Mouse (Mus musculus): ENCODE measurements around the gene Gphn. TPM values are rescaled to one million over a fixed set of nuclear protein-coding genes. Genes with fewer than 3 reads are reported as not detected.
A peak's percentile ranks its signal among the peaks of the same experiment; 100 is the strongest.
"Not testable (repeated sequence)": the region's sequence is repeated elsewhere in the genome, so short reads cannot be mapped to it uniquely, and the experiment has no call there.

Gene Gphn
- polyA plus RNA-seq, 1 experiment from 2014 or later: 14.6 TPM

- H3K4me3 ChIP-seq (ENCODE audit: low read depth, low read length): no peak overlapping the region
- no peak overlapping the region for H3K9ac ChIP-seq (ENCODE audit: low read length)
- H3K36me3 ChIP-seq (ENCODE audit: control insufficient read depth, insufficient read depth, low read length): no peaks in the 10 kb centered on the region
- no peaks in the 10 kb centered on the region for H3K27me3 ChIP-seq (ENCODE audit: control insufficient read depth, insufficient read depth, low read length)
- no peaks in the 10 kb centered on the region for H3K9me3 ChIP-seq (ENCODE audit: control insufficient read depth, low read length)
- no peak overlapping the region for H3K27ac ChIP-seq (replicated peaks)
- no peak overlapping the region for H3K4me2 ChIP-seq (replicated peaks; ENCODE audit: low read depth)
- DNase-seq (ENCODE audit: low spot score): no peak
- TF ChIP-seq CTCF (IDR thresholded peaks at IDR 0.05; ENCODE audit: low read depth): no peak
- no peak for TF ChIP-seq EP300 (optimal IDR thresholded peaks at IDR 0.05)
- ATAC-seq (ENCODE audit: low FRiP score, low TSS enrichment): no peak
- no peaks in the 10 kb centered on the region for H3K4me1 ChIP-seq (replicated peaks; ENCODE audit: control insufficient read depth, insufficient read depth)
Observed at GRCm38 (mm10) chr12:78389267-78389666, 163.1 kb downstream of the Gphn start.

GRCm38 (mm10) chr12:78395297-78395696, 169.1 kb downstream of the Gphn start:
- no peak overlapping the region for H3K4me2 ChIP-seq (replicated peaks; ENCODE audit: low read depth)
- H3K27me3 ChIP-seq (ENCODE audit: control insufficient read depth, insufficient read depth, low read length): no peaks in the 10 kb centered on the region
- H3K9me3 ChIP-seq (ENCODE audit: control insufficient read depth, low read length): no peaks in the 10 kb centered on the region
- DNase-seq (ENCODE audit: low spot score) (no peak), ATAC-seq (ENCODE audit: low FRiP score, low TSS enrichment) (no peak)
- H3K27ac ChIP-seq (replicated peaks): no peak overlapping the region
- no peak overlapping the region for H3K4me3 ChIP-seq (ENCODE audit: low read depth, low read length)
- no peak overlapping the region for H3K9ac ChIP-seq (ENCODE audit: low read length)
- H3K36me3 ChIP-seq (ENCODE audit: control insufficient read depth, insufficient read depth, low read length): no peaks in the 10 kb centered on the region
- no peaks in the 10 kb centered on the region for H3K4me1 ChIP-seq (replicated peaks; ENCODE audit: control insufficient read depth, insufficient read depth)
- 90% methylated on average over 1 of the region's 1 CpGs for WGBS
- TF ChIP-seq CTCF (IDR thresholded peaks at IDR 0.05; ENCODE audit: low read depth) (no peak), EP300 (optimal IDR thresholded peaks at IDR 0.05) (no peak)

- not testable (repeated sequence) for H3K4me2 ChIP-seq (replicated peaks; ENCODE audit: low read depth); H3K27ac ChIP-seq (replicated peaks); DNase-seq (ENCODE audit: low spot score); H3K36me3 ChIP-seq (ENCODE audit: control insufficient read depth, insufficient read depth, low read length); H3K27me3 ChIP-seq (ENCODE audit: control insufficient read depth, insufficient read depth, low read length); H3K4me1 ChIP-seq (replicated peaks; ENCODE audit: control insufficient read depth, insufficient read depth); H3K9ac ChIP-seq (ENCODE audit: low read length); H3K4me3 ChIP-seq (ENCODE audit: low read depth, low read length); ATAC-seq (ENCODE audit: low FRiP score, low TSS enrichment); H3K9me3 ChIP-seq (ENCODE audit: control insufficient read depth, low read length)
- WGBS: 54% methylated on average over 6 of the region's 7 CpGs
Observed at GRCm38 (mm10) chr12:78407518-78407917, 181.3 kb downstream of the Gphn start.

GRCm38 (mm10) chr12:78522176-78522575, 296.0 kb downstream of the Gphn start:
- Histone ChIP-seq H3K9ac (ENCODE audit: low read length) (no peak overlapping the region), H3K27me3 (ENCODE audit: control insufficient read depth, insufficient read depth, low read length) (no peaks in the 10 kb centered on the region), H3K9me3 (ENCODE audit: control insufficient read depth, low read length) (no peaks in the 10 kb centered on the region), H3K4me3 (ENCODE audit: low read depth, low read length) (no peak overlapping the region), H3K4me2 (replicated peaks; ENCODE audit: low read depth) (no peak overlapping the region), H3K4me1 (replicated peaks; ENCODE audit: control insufficient read depth, insufficient read depth) (no peaks in the 10 kb centered on the region), H3K27ac (replicated peaks) (no peak overlapping the region), H3K36me3 (ENCODE audit: control insufficient read depth, insufficient read depth, low read length) (no peaks in the 10 kb centered on the region)
- DNase-seq (ENCODE audit: low spot score) (no peak), ATAC-seq (ENCODE audit: low FRiP score, low TSS enrichment) (no peak)
- 48% methylated on average over 1 of the region's 1 CpGs for WGBS
- TF ChIP-seq EP300 (optimal IDR thresholded peaks at IDR 0.05) (no peak), CTCF (IDR thresholded peaks at IDR 0.05; ENCODE audit: low read depth) (no peak)

GRCm38 (mm10) chr12:78522804-78523394, 296.7 kb downstream of the Gphn start:
- ATAC-seq (ENCODE audit: low FRiP score, low TSS enrichment): no peak
- TF ChIP-seq EP300 (optimal IDR thresholded peaks at IDR 0.05) (no peak), CTCF (IDR thresholded peaks at IDR 0.05; ENCODE audit: low read depth) (no peak)
- 81% methylated on average over 5 of the region's 5 CpGs for WGBS
- DNase-seq (ENCODE audit: low spot score): no peak
- Histone ChIP-seq H3K27ac (replicated peaks) (no peak overlapping the region), H3K9me3 (ENCODE audit: control insufficient read depth, low read length) (no peaks in the 10 kb centered on the region), H3K36me3 (ENCODE audit: control insufficient read depth, insufficient read depth, low read length) (no peaks in the 10 kb centered on the region), H3K27me3 (ENCODE audit: control insufficient read depth, insufficient read depth, low read length) (no peaks in the 10 kb centered on the region), H3K4me3 (ENCODE audit: low read depth, low read length) (no peak overlapping the region), H3K4me1 (replicated peaks; ENCODE audit: control insufficient read depth, insufficient read depth) (no peaks in the 10 kb centered on the region), H3K9ac (ENCODE audit: low read length) (no peak overlapping the region), H3K4me2 (replicated peaks; ENCODE audit: low read depth) (no peak overlapping the region)

GRCm38 (mm10) chr12:78537590-78537989, 311.4 kb downstream of the Gphn start:
- not testable (repeated sequence) for H3K27ac ChIP-seq (replicated peaks); H3K4me1 ChIP-seq (replicated peaks; ENCODE audit: control insufficient read depth, insufficient read depth); H3K4me2 ChIP-seq (replicated peaks; ENCODE audit: low read depth); H3K9ac ChIP-seq (ENCODE audit: low read length); H3K27me3 ChIP-seq (ENCODE audit: control insufficient read depth, insufficient read depth, low read length); H3K9me3 ChIP-seq (ENCODE audit: control insufficient read depth, low read length); H3K4me3 ChIP-seq (ENCODE audit: low read depth, low read length); DNase-seq (ENCODE audit: low spot score); ATAC-seq (ENCODE audit: low FRiP score, low TSS enrichment); H3K36me3 ChIP-seq (ENCODE audit: control insufficient read depth, insufficient read depth, low read length)
- peak; percentile 13; the same call in 1 of the 2 replicates for TF ChIP-seq CTCF (IDR thresholded peaks at IDR 0.05; ENCODE audit: low read depth)

Data from stomach, postnatal 0 days (tissue).